ENCODE assay signal across 23 mouse cellular contexts in genomic region chr11:107527632-107528031, GRCm38 (mm10). TPM values are rescaled to one million over a fixed set of nuclear protein-coding genes. Genes with fewer than 3 reads are reported as not detected.
DNase-seq lines count a peak whose midpoint lies in the region; ATAC-seq and TF ChIP-seq lines count a peak whose summit lies in the region.
"Had no signal": no experiment of that assay in that cellular context is flagged by ENCODE, and none has a peak within 500 bp of the region (broad histone marks: within the 10 kb centered on the region; RNA-seq: fewer than 3 reads in every experiment).

No protein-coding gene starts in this region.

- no peaks in the 10 kb centered on the region for H3K9me3 ChIP-seq in lung, embryonic 16.5 days (ENCODE audit: control insufficient read depth, low read length)
- H3K9me3 ChIP-seq in stomach, postnatal 0 days (ENCODE audit: control insufficient read depth, low read length): no peaks in the 10 kb centered on the region
- H3K9me3 ChIP-seq: embryonic facial prominence, embryonic 12.5 days; forebrain, embryonic 12.5 days; hindbrain, embryonic 13.5 days had no signal

- ATAC-seq in lung, embryonic 16.5 days (ENCODE audit: low read depth): 0 out of 2 replicates have a peak, but pooled peaks have one; percentile 31
- ATAC-seq in stomach, postnatal 0 days (ENCODE audit: low FRiP score, low TSS enrichment): no peak
- ATAC-seq: CD4-positive, CD25-positive, alpha-beta regulatory T cell, adult 4 months; forebrain, postnatal 0 days; hindbrain, postnatal 0 days had no signal

- H3K27ac ChIP-seq in lung, embryonic 16.5 days (ENCODE audit: low read length): no peak overlapping the region; the same call in 1 of the 2 replicates
- no peak overlapping the region for H3K27ac ChIP-seq in stomach, postnatal 0 days (replicated peaks)
- H3K27ac ChIP-seq: embryonic facial prominence, embryonic 12.5 days; forebrain, embryonic 12.5 days; heart, adult 2 months; hindbrain, embryonic 13.5 days; hindbrain, postnatal 0 days had no signal

- TF ChIP-seq EP300 in stomach, postnatal 0 days (optimal IDR thresholded peaks at IDR 0.05): no peak

- no peak for TF ChIP-seq CTCF in lung, adult 2 months (IDR thresholded peaks at IDR 0.05; ENCODE audit: insufficient read depth, low read length)
- TF ChIP-seq CTCF in stomach, postnatal 0 days (IDR thresholded peaks at IDR 0.05; ENCODE audit: low read depth): no peak

- no peak overlapping the region for H3K9ac ChIP-seq in lung, embryonic 16.5 days (ENCODE audit: low read length)
- no peak overlapping the region for H3K9ac ChIP-seq in stomach, postnatal 0 days (ENCODE audit: low read length)
- H3K9ac ChIP-seq: embryonic facial prominence, embryonic 12.5 days; forebrain, embryonic 12.5 days; forebrain, postnatal 0 days; hindbrain, embryonic 13.5 days had no signal

- 51% methylated on average over 3 of the region's 3 CpGs for WGBS in lung, embryonic 16.5 days
- 78% methylated on average over 3 of the region's 3 CpGs for WGBS in lung, adult 2 months
- WGBS in stomach, postnatal 0 days: 68% methylated on average over 3 of the region's 3 CpGs

- H3K4me1 ChIP-seq in lung, embryonic 16.5 days (replicated peaks; ENCODE audit: control insufficient read depth, insufficient read depth, low read length): no peaks in the 10 kb centered on the region
- 0 out of 2 replicates have a peak, but pooled peaks cover 2% of the 10 kb centered on the region for H3K4me1 ChIP-seq in lung, adult 2 months (ENCODE audit: control insufficient read depth, insufficient read depth, low read length)
- no peaks in the 10 kb centered on the region for H3K4me1 ChIP-seq in stomach, postnatal 0 days (replicated peaks; ENCODE audit: control insufficient read depth, insufficient read depth)
- H3K4me1 ChIP-seq: embryonic facial prominence, embryonic 12.5 days; forebrain, embryonic 12.5 days; hindbrain, embryonic 13.5 days had no signal

- peak; percentile 43 for DNase-seq in embryo, embryonic 10.5 days (ENCODE audit: low spot score)
- no peak for DNase-seq in embryo, embryonic 9.5 days (ENCODE audit: extremely low spot score)
- DNase-seq in lung, adult 2 months: no peak
- DNase-seq in R1 (ENCODE audit: low read depth, low spot score): peak; percentile 64
- no peak for DNase-seq in stomach, postnatal 0 days (ENCODE audit: low spot score)
- no peak for DNase-seq in cerebellum, postnatal 36 days
- DNase-seq in cerebellum, postnatal 10 days: no peak
- DNase-seq: adrenal gland, adult 8-10 months; adrenal gland, postnatal 36 days; B cell, adult 2 months; cerebellum, adult 2 months; cerebellum, postnatal 14 days; forebrain, postnatal 0 days; gastrocnemius, postnatal 14 days; heart, adult 2 months; kidney, adult 18-20 months had no signal

- no peaks in the 10 kb centered on the region for H3K27me3 ChIP-seq in lung, embryonic 16.5 days (ENCODE audit: control insufficient read depth, insufficient read depth, low read depth, low read length)
- no peaks in the 10 kb centered on the region for H3K27me3 ChIP-seq in stomach, postnatal 0 days (ENCODE audit: control insufficient read depth, insufficient read depth, low read length)
- H3K27me3 ChIP-seq: embryonic facial prominence, embryonic 12.5 days; forebrain, embryonic 12.5 days; hindbrain, embryonic 13.5 days had no signal

- no peak overlapping the region for H3K4me2 ChIP-seq in lung, embryonic 16.5 days (ENCODE audit: low read depth, low read length)
- H3K4me2 ChIP-seq in stomach, postnatal 0 days (replicated peaks; ENCODE audit: low read depth): no peak overlapping the region
- H3K4me2 ChIP-seq: embryonic facial prominence, embryonic 12.5 days; forebrain, embryonic 12.5 days; heart, embryonic 11.5 days; hindbrain, embryonic 13.5 days had no signal

- TF ChIP-seq POLR2A in lung, adult 2 months (IDR thresholded peaks at IDR 0.05; ENCODE audit: borderline replicate concordance, extremely low read depth, low read depth, low read length): no peak

- no peak overlapping the region for H3K4me3 ChIP-seq in lung, embryonic 16.5 days (ENCODE audit: low read length)
- no peak overlapping the region for H3K4me3 ChIP-seq in lung, adult 2 months (replicated peaks; ENCODE audit: extremely low read depth, low read depth, low read length)
- no peak overlapping the region for H3K4me3 ChIP-seq in stomach, postnatal 0 days (ENCODE audit: low read depth, low read length)
- H3K4me3 ChIP-seq: embryonic facial prominence, embryonic 12.5 days; forebrain, embryonic 12.5 days; heart, adult 2 months; hindbrain, embryonic 13.5 days had no signal

- H3K36me3 ChIP-seq in lung, embryonic 16.5 days (ENCODE audit: control insufficient read depth, insufficient read depth, low read length): no peaks in the 10 kb centered on the region
- H3K36me3 ChIP-seq in stomach, postnatal 0 days (ENCODE audit: control insufficient read depth, insufficient read depth, low read length): no peaks in the 10 kb centered on the region
- H3K36me3 ChIP-seq: embryonic facial prominence, embryonic 12.5 days; forebrain, embryonic 12.5 days; hindbrain, embryonic 13.5 days had no signal

RNA-seq across cellular contexts. Expression of gene Helz, which starts 20.1 kb away (rescaled TPM):
- 21.3 and 21.4 TPM in 2 replicates for polyA plus RNA-seq in lung, embryonic 16.5 days (2015; fragmentation: Nextera tagmentation; extraction: Ambion mirVana)
- polyA plus RNA-seq in lung, adult 2 months (2012; rRNA removed): 13.1 and 15.4 TPM in 2 replicates
- 5.3 TPM in 2 replicates for polyA plus RNA-seq in stomach, postnatal 0 days (2015; fragmentation: Nextera tagmentation; extraction: Ambion mirVana)

RNA-seq across cellular contexts. Expression of gene Psmd12, which starts 48.3 kb away (rescaled TPM):
- 152 and 157 TPM in 2 replicates for polyA plus RNA-seq in lung, embryonic 16.5 days (2015; fragmentation: Nextera tagmentation; extraction: Ambion mirVana)
- polyA plus RNA-seq in lung, adult 2 months (2012; rRNA removed): 8.3 and 12.9 TPM in 2 replicates
- polyA plus RNA-seq in stomach, postnatal 0 days (2015; fragmentation: Nextera tagmentation; extraction: Ambion mirVana): 137 TPM in 2 replicates

RNA-seq across cellular contexts. Expression of gene Pitpnc1, which starts 57.1 kb away (rescaled TPM):
- polyA plus RNA-seq in lung, embryonic 16.5 days (2015; fragmentation: Nextera tagmentation; extraction: Ambion mirVana): 16.2 and 16.8 TPM in 2 replicates
- 27.2 and 39.0 TPM in 2 replicates for polyA plus RNA-seq in lung, adult 2 months (2012; rRNA removed)
- polyA plus RNA-seq in stomach, postnatal 0 days (2015; fragmentation: Nextera tagmentation; extraction: Ambion mirVana): 5.0 and 5.1 TPM in 2 replicates

Comparison
In these comparisons a context has a peak if more than half of its experiments do, and no peak if none do; other contexts are left out.
1. DNase-seq: peak in embryo, embryonic 10.5 days (single experiment) and R1 (single experiment); none in embryo, embryonic 9.5 days (single experiment), lung, adult 2 months (single experiment), stomach, postnatal 0 days (single experiment), cerebellum, postnatal 36 days (0 of 2) and cerebellum, postnatal 10 days (0 of 2).